14 mouse cellular contexts compared by ENCODE assay signal in genomic region chr4:134981959-134982431, GRCm38 (mm10). TPM values are rescaled to one million over a fixed set of nuclear protein-coding genes. Genes with fewer than 3 reads are reported as not detected.
DNase-seq lines count a peak whose midpoint lies in the region; ATAC-seq and TF ChIP-seq lines count a peak whose summit lies in the region.
"Had no signal": no experiment of that assay in that cellular context is flagged by ENCODE, and none has a peak within 500 bp of the region (broad histone marks: within the 10 kb centered on the region; RNA-seq: fewer than 3 reads in every experiment).

No protein-coding gene starts in this region.

- DNase-seq in heart, embryonic 10.5 days (ENCODE audit: low spot score), result peak; percentile 94
- DNase-seq in heart, postnatal 14 days, result no peak
- peak; percentile 75 for DNase-seq in ES-E14 (ENCODE audit: low read depth, low spot score)
- DNase-seq in layer of hippocampus, postnatal 25 days (ENCODE audit: extremely low spot score in 1 of 2, low spot score in 1 of 2), result no peak
- no peak for DNase-seq in left cerebral cortex, adult 8-10 months (ENCODE audit: low spot score in 2 of 2)
- no peak for DNase-seq in left cerebral cortex, postnatal 4 days
- DNase-seq: B cell, adult 2 months; cerebellum, adult 2 months; gastrocnemius, postnatal 25 days had no signal

- H3K9me3 ChIP-seq in heart, embryonic 10.5 days, result no peaks in the 10 kb centered on the region
- no peaks in the 10 kb centered on the region for H3K9me3 ChIP-seq in ES-E14 (ENCODE audit: control insufficient read depth, insufficient read depth, low read depth, low read length)
- H3K9me3 ChIP-seq in megakaryocyte, embryonic 14.5 days, result no peaks in the 10 kb centered on the region
- H3K9me3 ChIP-seq: midbrain, embryonic 12.5 days had no signal

- peaks cover 18% of the 10 kb centered on the region for H3K4me1 ChIP-seq in heart, embryonic 10.5 days
- peaks cover 3 to 18% of the 10 kb centered on the region in 2 experiments for H3K4me1 ChIP-seq in ES-E14 (ENCODE audit: control insufficient read depth in 2 of 2, insufficient read depth in 2 of 2, low read length in 2 of 2, poor library complexity in 1 of 2)
- H3K4me1 ChIP-seq in megakaryocyte, embryonic 14.5 days, result peaks cover 65% of the 10 kb centered on the region

- ATAC-seq in hematopoietic stem cell, adult 5-6 weeks (replicated peaks in 1 of 2; ENCODE audit: insufficient read depth in 1 of 2, low FRiP score in 2 of 2, low TSS enrichment in 1 of 2, low read depth in 1 of 2, poor library complexity in 2 of 2, severe bottlenecking in 2 of 2), result peak; percentile 56 to 62; a peak in 2 of 4 replicates
- ATAC-seq: activated CD4-positive, CD25-positive, alpha-beta regulatory T cell, adult 4 months; inflammation-experienced regulatory T-cells, adult 6 months had no signal

- H3K9ac ChIP-seq in ES-E14 (ENCODE audit: insufficient read depth, low read depth, low read length, poor library complexity, severe bottlenecking), result no peak overlapping the region; the same call in 1 of the 2 replicates
- H3K9ac ChIP-seq: midbrain, embryonic 12.5 days had no signal

- in situ Hi-C loops in ES-E14 (cut with MboI; ENCODE audit: low sequenced_read_pairs in 2 of 2, unreplicated experiment in 2 of 2), result no loop called here

- H3K4me3 ChIP-seq in heart, embryonic 10.5 days, result no peak overlapping the region
- no peak overlapping the region for H3K4me3 ChIP-seq in ES-E14 (ENCODE audit: insufficient read depth in 1 of 2, low read depth in 1 of 2, low read length in 2 of 2, poor library complexity in 1 of 2, severe bottlenecking in 1 of 2)
- peak overlapping the region; percentile 72 for H3K4me3 ChIP-seq in megakaryocyte, embryonic 14.5 days (replicated peaks)
- H3K4me3 ChIP-seq: midbrain, embryonic 12.5 days had no signal

- H3K36me3 ChIP-seq in heart, embryonic 10.5 days, result no peaks in the 10 kb centered on the region
- H3K36me3 ChIP-seq in ES-E14 (ENCODE audit: control insufficient read depth, insufficient read depth, low read length, poor library complexity, severe bottlenecking), result no peaks in the 10 kb centered on the region
- no peaks in the 10 kb centered on the region for H3K36me3 ChIP-seq in megakaryocyte, embryonic 14.5 days (replicated peaks; ENCODE audit: low read length)
- H3K36me3 ChIP-seq: midbrain, embryonic 12.5 days had no signal

- intact Hi-C loops in heart, postnatal 14 days (cut with DNase I), result no loop called here
- intact Hi-C loops in left cerebral cortex, postnatal 4 days (cut with DNase I), result no loop called here

- H3K27ac ChIP-seq in heart, embryonic 10.5 days, result peak overlapping the region; percentile 76; the same call in 1 of the 2 replicates
- no peak overlapping the region; the same call in 1 of the 2 replicates for H3K27ac ChIP-seq in ES-E14 (ENCODE audit: insufficient read depth, low read depth, low read length, poor library complexity, severe bottlenecking)
- H3K27ac ChIP-seq: midbrain, embryonic 12.5 days had no signal

- no peaks in the 10 kb centered on the region; the same call in 1 of the 2 replicates for H3K27me3 ChIP-seq in heart, embryonic 10.5 days (ENCODE audit: insufficient read depth, poor library complexity, severe bottlenecking)
- H3K27me3 ChIP-seq in megakaryocyte, embryonic 14.5 days (replicated peaks), result no peaks in the 10 kb centered on the region
- H3K27me3 ChIP-seq: midbrain, embryonic 12.5 days had no signal

- 18% methylated on average over 7 of the region's 7 CpGs for WGBS in heart, embryonic 10.5 days

TF ChIP-seq in ES-E14, 5 proteins besides CTCF, POLR2A, EP300 and RAD21:
- TF ChIP-seq CHD2 (IDR thresholded peaks at IDR 0.05; ENCODE audit: low read depth, low read length) (no peak), ZNF384 (IDR thresholded peaks at IDR 0.05; ENCODE audit: low read depth, low read length) (no peak), HCFC1 (IDR thresholded peaks at IDR 0.05; ENCODE audit: borderline replicate concordance, insufficient read depth, low read length) (no peak), ZC3H11A (IDR thresholded peaks at IDR 0.05; ENCODE audit: borderline replicate concordance, low read depth, low read length) (no peak), MAFK (IDR thresholded peaks at IDR 0.05; ENCODE audit: insufficient read depth, low read depth, low read length) (no peak)
TF ChIP-seq in ES-E14: peak in this region for 0.

RNA-seq across cellular contexts. Expression of gene Syf2, which starts 51.3 kb away (rescaled TPM):
- polyA plus RNA-seq in heart, embryonic 10.5 days (2016; fragmentation: Nextera tagmentation; extraction: Ambion mirVana), result 52.3 and 63.0 TPM in 2 replicates
- 10 to 100 TPM; 45.1 to 48.7 TPM for total RNA-seq in heart, postnatal 14 days (2021)
- 68.3 and 76.6 TPM in 2 replicates for total RNA-seq in ES-E14 (2012; rRNA removed)
- 251 and 314 TPM in 2 replicates for total RNA-seq in hematopoietic stem cell, adult 5-6 weeks (2017)
- polyA plus RNA-seq in megakaryocyte, embryonic 14.5 days (2012; ENCODE audit: insufficient read depth, low replicate concordance), result 6.0 and 63.1 TPM in 2 replicates
- total RNA-seq in layer of hippocampus, postnatal 25 days (2021), result 10 to 100 TPM; 50.7 to 55.3 TPM
- total RNA-seq in left cerebral cortex, adult 8-10 months (2022), result 10 to 100 TPM; 48.4 to 62.7 (median 56.9) TPM
- total RNA-seq in left cerebral cortex, postnatal 4 days (2021), result 10 to 100 TPM; 37.5 to 40.4 TPM

RNA-seq across cellular contexts. Expression of gene Rsrp1, which starts 58.6 kb away (rescaled TPM):
- 329 and 376 TPM in 2 replicates for polyA plus RNA-seq in heart, embryonic 10.5 days (2016; fragmentation: Nextera tagmentation; extraction: Ambion mirVana)
- 100 to 1,000 TPM; 226 to 260 TPM for total RNA-seq in heart, postnatal 14 days (2021)
- total RNA-seq in ES-E14 (2012; rRNA removed), result 93.9 and 130 TPM in 2 replicates
- 121 and 246 TPM in 2 replicates for total RNA-seq in hematopoietic stem cell, adult 5-6 weeks (2017)
- 176 and 605 TPM in 2 replicates for polyA plus RNA-seq in megakaryocyte, embryonic 14.5 days (2012; ENCODE audit: insufficient read depth, low replicate concordance)
- total RNA-seq in layer of hippocampus, postnatal 25 days (2021), result 100 to 1,000 TPM; 264 to 283 TPM
- 100 to 1,000 TPM; 218 to 302 (median 272) TPM for total RNA-seq in left cerebral cortex, adult 8-10 months (2022)
- 100 to 1,000 TPM; 231 to 238 TPM for total RNA-seq in left cerebral cortex, postnatal 4 days (2021)

Comparison
In these comparisons a context has a peak if more than half of its experiments do, and no peak if none do; other contexts are left out.
1. DNase-seq: peak in heart, embryonic 10.5 days (single experiment) and ES-E14 (single experiment); none in heart, postnatal 14 days (0 of 2), layer of hippocampus, postnatal 25 days (0 of 2), left cerebral cortex, adult 8-10 months (0 of 2) and left cerebral cortex, postnatal 4 days (single experiment).